Mouse (Mus musculus): ENCODE measurements at regions not wholly inside any gene's neighbourhood (a gene's known extent, or its start where the extent isn't known, plus 50 kb on each side); places are given as distances from the start of the nearest gene placed in this dataset.

GRCm38 (mm10) chr17:78109364-78110222 is 90.5 kb upstream of the Crim1 start:
- Histone ChIP-seq H3K27ac (no peak overlapping the region), H3K4me3 (no peak overlapping the region)
- DNase-seq (ENCODE audit: low spot score in 2 of 2), result no peak
- TF ChIP-seq CTCF (conservative IDR thresholded peaks at IDR 0.05), result no peak

- Histone ChIP-seq H3K4me3 (no peak overlapping the region), H3K27ac (no peak overlapping the region)
- no peak for TF ChIP-seq CTCF (conservative IDR thresholded peaks at IDR 0.05)
- DNase-seq (ENCODE audit: low spot score in 2 of 2), result no peak
Measured at GRCm38 (mm10) chr17:78132116-78132515, 67.9 kb upstream of the Crim1 start.

- no peak overlapping the region for H3K27ac ChIP-seq
- no peak overlapping the region for H3K4me3 ChIP-seq
- TF ChIP-seq CTCF (conservative IDR thresholded peaks at IDR 0.05), result no peak
- no peak for DNase-seq (ENCODE audit: low spot score in 2 of 2)
Measured at GRCm38 (mm10) chr17:78137986-78138385, 62.1 kb upstream of the Crim1 start.

GRCm38 (mm10) chr17:78140660-78141059 is 59.4 kb upstream of the Crim1 start:
- H3K4me3 ChIP-seq, result no peak overlapping the region
- no peak for TF ChIP-seq CTCF (conservative IDR thresholded peaks at IDR 0.05)
- DNase-seq (ENCODE audit: low spot score in 2 of 2), result no peak
- no peak overlapping the region for H3K27ac ChIP-seq

GRCm38 (mm10) chr17:78141136-78141535 is 58.9 kb upstream of the Crim1 start:
- DNase-seq (ENCODE audit: low spot score in 2 of 2), result no peak
- no peak overlapping the region for H3K27ac ChIP-seq
- no peak for TF ChIP-seq CTCF (conservative IDR thresholded peaks at IDR 0.05)

GRCm38 (mm10) chr17:78142431-78142830 is 57.6 kb upstream of the Crim1 start:
- no peak for DNase-seq (ENCODE audit: low spot score in 2 of 2)
- no peak for TF ChIP-seq CTCF (conservative IDR thresholded peaks at IDR 0.05)
- H3K4me3 ChIP-seq, result no peak overlapping the region
- no peak overlapping the region for H3K27ac ChIP-seq

More at GRCm38 (mm10) chr17:78141136-78141535, 58.9 kb upstream of the Crim1 start:
- no peak overlapping the region for H3K4me3 ChIP-seq

GRCm38 (mm10) chr17:78145335-78145734 is 54.7 kb upstream of the Crim1 start:
- Histone ChIP-seq H3K27ac (no peak overlapping the region), H3K4me3 (no peak overlapping the region)
- DNase-seq (ENCODE audit: low spot score in 2 of 2), result no peak
- no peak for TF ChIP-seq CTCF (conservative IDR thresholded peaks at IDR 0.05)

All from layer of hippocampus, adult 2 months (tissue).